Mouse (Mus musculus): ENCODE measurements at regions not wholly inside any gene's neighbourhood (a gene's known extent, or its start where the extent isn't known, plus 50 kb on each side); places are given as distances from the start of the nearest gene placed in this dataset.

DNA sequence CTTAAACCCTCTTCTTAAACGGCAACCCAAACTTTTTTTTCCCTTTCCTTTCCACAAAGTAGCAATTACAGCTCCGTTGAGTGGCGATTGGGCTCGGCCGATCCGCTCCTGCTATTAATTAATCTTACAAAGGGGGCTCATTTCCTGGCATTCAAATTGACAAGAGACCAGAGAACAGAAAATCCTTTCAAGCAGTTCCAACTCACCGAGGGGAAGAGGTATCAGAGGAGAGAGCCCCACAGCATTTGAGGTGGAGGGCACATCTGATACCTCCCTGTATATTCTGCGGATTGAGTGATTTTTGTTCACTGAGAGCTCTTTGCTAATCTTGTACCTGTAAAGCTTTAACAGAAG lies 469.8 kb downstream of the Tmem182 start:
- TF ChIP-seq EP300 (IDR thresholded peaks at IDR 0.05) (no peak), CTCF (IDR thresholded peaks at IDR 0.05) (no peak)
